Mouse (Mus musculus): ENCODE measurements around the gene Ost4.

Ost4 gene

GRCm38 (mm10) chr5:30907413-30908059 lies at the start of gene Ost4:
Gene Ost4 (minus strand): TSS chr5:30907788.
- peak; percentile 98 for DNase-seq

- no peak for DNase-seq
These were observed 48.2 kb upstream of the Ost4 start for GRCm38 (mm10) chr5:30955751-30956150.

GRCm38 (mm10) chr5:30954556-30954955 lies 47.0 kb upstream of the Ost4 start:
- DNase-seq: no peak

- DNase-seq: no peak
These were observed 46.5 kb upstream of the Ost4 start for GRCm38 (mm10) chr5:30954065-30954464.

GRCm38 (mm10) chr5:30952551-30952950 lies 45.0 kb upstream of the Ost4 start:
- no peak for DNase-seq

GRCm38 (mm10) chr5:30951706-30952105 lies 44.1 kb upstream of the Ost4 start:
- no peak for DNase-seq

GRCm38 (mm10) chr5:30950922-30951321 lies 43.3 kb upstream of the Ost4 start:
- DNase-seq: no peak

- no peak for DNase-seq
These were observed 42.9 kb upstream of the Ost4 start for GRCm38 (mm10) chr5:30950451-30950850.

GRCm38 (mm10) chr5:30949654-30950326 lies 42.2 kb upstream of the Ost4 start:
- peak; percentile 96 for DNase-seq

- DNase-seq: no peak
These were observed 41.0 kb upstream of the Ost4 start for GRCm38 (mm10) chr5:30948620-30949019.

GRCm38 (mm10) chr5:30944956-30945781 lies 37.6 kb upstream of the Ost4 start, which contains the start of gene Cgref1:
Gene Cgref1 (minus strand): TSS chr5:30945591.
- peak; percentile 71 for DNase-seq

GRCm38 (mm10) chr5:30944344-30944743 lies 36.8 kb upstream of the Ost4 start:
- DNase-seq: no peak

- peak; percentile 26 for DNase-seq
These were observed 35.4 kb upstream of the Ost4 start for GRCm38 (mm10) chr5:30943004-30943403.

- DNase-seq: no peak
These were observed 27.3 kb upstream of the Ost4 start for GRCm38 (mm10) chr5:30934725-30935461.

- no peak for DNase-seq
These were observed 26.1 kb upstream of the Ost4 start for GRCm38 (mm10) chr5:30933705-30934104.

- DNase-seq: no peak
These were observed 23.8 kb upstream of the Ost4 start for GRCm38 (mm10) chr5:30931378-30931777.

- DNase-seq: no peak
These were observed 23.3 kb upstream of the Ost4 start for GRCm38 (mm10) chr5:30930846-30931245.

GRCm38 (mm10) chr5:30930121-30930520 lies 22.5 kb upstream of the Ost4 start:
- peak; percentile 57 for DNase-seq

- no peak for DNase-seq
These were observed 20.4 kb upstream of the Ost4 start for GRCm38 (mm10) chr5:30927945-30928529.

- no peak for DNase-seq
These were observed 18.5 kb upstream of the Ost4 start for GRCm38 (mm10) chr5:30926073-30926472.

- no peak for DNase-seq
These were observed 17.6 kb upstream of the Ost4 start for GRCm38 (mm10) chr5:30925217-30925616.

- no peak for DNase-seq
These were observed 17.0 kb upstream of the Ost4 start for GRCm38 (mm10) chr5:30924614-30925013.

Measured in liver (tissue).